14 mouse cellular contexts compared by ENCODE assay signal in genomic region chr16:78258989-78259388, GRCm38 (mm10). TPM values are rescaled to one million over a fixed set of nuclear protein-coding genes. Genes with fewer than 3 reads are reported as not detected.
DNase-seq lines count a peak whose midpoint lies in the region; ATAC-seq and TF ChIP-seq lines count a peak whose summit lies in the region.
"Had no signal": no experiment of that assay in that cellular context is flagged by ENCODE, and none has a peak within 500 bp of the region (broad histone marks: within the 10 kb centered on the region; RNA-seq: fewer than 3 reads in every experiment).

No protein-coding gene starts in this region.

- ATAC-seq in heart, embryonic 11.5 days (replicated peaks; ENCODE audit: insufficient number of reproducible peaks, low FRiP score, low TSS enrichment): 0 out of 2 replicates have a peak, but pooled peaks have one; percentile 55

- H3K4me3 ChIP-seq in left cerebral cortex, adult 2 months: no peak overlapping the region
- no peak overlapping the region for H3K4me3 ChIP-seq in heart, embryonic 11.5 days (ENCODE audit: low read depth, low read length)
- H3K4me3 ChIP-seq in hindbrain, embryonic 10.5 days: no peak overlapping the region
- H3K4me3 ChIP-seq: limb, embryonic 12.5 days; midbrain, embryonic 12.5 days had no signal

- H3K36me3 ChIP-seq in heart, embryonic 11.5 days (ENCODE audit: control insufficient read depth, insufficient read depth, low read length): no peaks in the 10 kb centered on the region
- no peaks in the 10 kb centered on the region for H3K36me3 ChIP-seq in hindbrain, embryonic 10.5 days
- H3K36me3 ChIP-seq: limb, embryonic 12.5 days; midbrain, embryonic 12.5 days had no signal

- peak; percentile 60 to 77 for DNase-seq in left cerebral cortex, postnatal 14 days (ENCODE audit: low spot score in 2 of 2)
- no peak for DNase-seq in left cerebral cortex, adult 2 months (ENCODE audit: extremely low spot score in 1 of 2, low spot score in 2 of 2)
- peak; percentile 40 to 57 for DNase-seq in layer of hippocampus, postnatal 10 days (ENCODE audit: low spot score in 2 of 2)
- DNase-seq in right cerebral cortex, postnatal 4 days: peak; percentile 72
- DNase-seq in retina, embryonic 14.5 days (ENCODE audit: low spot score): no peak
- no peak for DNase-seq in hindbrain, embryonic 10.5 days (ENCODE audit: low spot score)
- DNase-seq in urinary bladder, adult 18-20 months (ENCODE audit: low spot score in 2 of 2): no peak
- DNase-seq: embryo, embryonic 11 days; retina, postnatal 1 day; thymus, adult 18-20 months had no signal

- no peak for TF ChIP-seq CTCF in left cerebral cortex, adult 2 months (IDR thresholded peaks at IDR 0.05)

- no peaks in the 10 kb centered on the region for H3K9me3 ChIP-seq in heart, embryonic 11.5 days (replicated peaks; ENCODE audit: control insufficient read depth, low read length)
- no peaks in the 10 kb centered on the region for H3K9me3 ChIP-seq in hindbrain, embryonic 10.5 days
- H3K9me3 ChIP-seq: limb, embryonic 12.5 days; midbrain, embryonic 12.5 days had no signal

- 33% methylated on average over 4 of the region's 4 CpGs for WGBS in heart, embryonic 11.5 days (ENCODE audit: insufficient replicate concordance)
- 81% methylated on average over 4 of the region's 4 CpGs for WGBS in hindbrain, embryonic 10.5 days

- no peak overlapping the region for H3K9ac ChIP-seq in heart, embryonic 11.5 days (ENCODE audit: low read depth, low read length)
- H3K9ac ChIP-seq: hindbrain, embryonic 14.5 days; limb, embryonic 12.5 days; midbrain, embryonic 12.5 days had no signal

- intact Hi-C loops in left cerebral cortex, postnatal 14 days (cut with DNase I): no loop called here
- intact Hi-C loops in left cerebral cortex, adult 2 months (cut with DNase I): no loop called here

- no peak overlapping the region for H3K27ac ChIP-seq in left cerebral cortex, adult 2 months
- peak overlapping the region; percentile 70 for H3K27ac ChIP-seq in heart, embryonic 11.5 days (ENCODE audit: low read depth, low read length)
- H3K27ac ChIP-seq in hindbrain, embryonic 10.5 days: no peak overlapping the region
- H3K27ac ChIP-seq: hindbrain, embryonic 14.5 days; limb, embryonic 12.5 days; midbrain, embryonic 12.5 days had no signal

- H3K4me2 ChIP-seq in heart, embryonic 11.5 days: peak overlapping the region; percentile 24
- H3K4me2 ChIP-seq: hindbrain, embryonic 14.5 days; limb, embryonic 12.5 days; midbrain, embryonic 12.5 days had no signal

- 0 out of 2 replicates have a peak, but pooled peaks cover 2% of the 10 kb centered on the region for H3K4me1 ChIP-seq in heart, embryonic 11.5 days (ENCODE audit: control insufficient read depth, insufficient read depth, low read length)
- no peaks in the 10 kb centered on the region for H3K4me1 ChIP-seq in hindbrain, embryonic 10.5 days (replicated peaks)
- H3K4me1 ChIP-seq: midbrain, embryonic 12.5 days had no signal

- no peaks in the 10 kb centered on the region for H3K27me3 ChIP-seq in heart, embryonic 11.5 days (ENCODE audit: control insufficient read depth, insufficient read depth, low read length)
- H3K27me3 ChIP-seq in hindbrain, embryonic 10.5 days (ENCODE audit: insufficient read depth, poor library complexity, severe bottlenecking): no peaks in the 10 kb centered on the region
- H3K27me3 ChIP-seq: limb, embryonic 12.5 days had no signal

RNA-seq across cellular contexts. Expression of gene Cxadr, which starts 42.3 kb away (rescaled TPM):
- total RNA-seq in left cerebral cortex, postnatal 14 days (2021): 10 to 100 TPM; 81.3 to 84.9 TPM
- total RNA-seq in left cerebral cortex, adult 2 months (2021): 10 to 100 TPM; 28.5 to 31.5 TPM
- 24.5 and 28.1 TPM in 2 replicates for polyA plus RNA-seq in heart, embryonic 11.5 days (2014; fragmentation: Nextera tagmentation; extraction: Ambion mirVana)
- total RNA-seq in layer of hippocampus, postnatal 10 days (2021): 100 to 1,000 TPM; 158 to 175 TPM
- polyA plus RNA-seq in hindbrain, embryonic 10.5 days (2016; fragmentation: Nextera tagmentation; extraction: Ambion mirVana): 48.3 and 58.4 TPM in 2 replicates

Comparison
In these comparisons a context has a peak if more than half of its experiments do, and no peak if none do; other contexts are left out.
1. DNase-seq: peak in left cerebral cortex, postnatal 14 days (2 of 2), layer of hippocampus, postnatal 10 days (2 of 2) and right cerebral cortex, postnatal 4 days (single experiment); none in left cerebral cortex, adult 2 months (0 of 2), retina, embryonic 14.5 days (single experiment), hindbrain, embryonic 10.5 days (single experiment) and urinary bladder, adult 18-20 months (0 of 2).